Mouse (Mus musculus) midbrain, embryonic 14.5 days (tissue): ENCODE measurements at regions not wholly inside any gene's neighbourhood (a gene's known extent, or its start where the extent isn't known, plus 50 kb on each side); places are given as distances from the start of the nearest gene placed in this dataset.

Source experiments
- ATAC-seq: fragments of 200-750 bp; cut with Nextera tagmentation; 2 replicates; pipeline ENCODE4 v1.8.0; 2017; ENCODE audit warnings: moderate number of reproducible peaks, moderate library complexity; ENCODE audit not compliant: low FRiP score, low TSS enrichment
- DNase-seq: peaks from one replicate; pipeline ENCODE4 v3.0.0-alpha.2; 2015
- H3K27ac ChIP-seq: fragments of 300-500 bp; sonication (generic); replicated peaks from 2 replicates; pipeline ENCODE4 v1.5.1; 2014; ENCODE audit warnings: mild to moderate bottlenecking, low read depth, low read length, moderate library complexity
- H3K27me3 ChIP-seq: fragments of 300-500 bp; sonication (generic); 2 replicates; pipeline ENCODE4 v1.6.1; 2014; ENCODE audit warnings: low read length, control low read depth, mixed read lengths; ENCODE audit not compliant: control insufficient read depth, insufficient read depth
- H3K36me3 ChIP-seq: fragments of 300-500 bp; sonication (generic); 2 replicates; pipeline ENCODE4 v1.6.1; 2014; ENCODE audit warnings: low read length, control low read depth; ENCODE audit not compliant: control insufficient read depth, insufficient read depth
- H3K4me1 ChIP-seq: fragments of 300-500 bp; sonication (generic); 2 replicates; pipeline ENCODE4 v1.6.1; 2014; ENCODE audit warnings: mild to moderate bottlenecking, antibody characterized with exemption, low read length, control low read depth; ENCODE audit not compliant: control insufficient read depth, insufficient read depth
- H3K4me2 ChIP-seq: fragments of 300-500 bp; sonication (generic); 2 replicates; pipeline ENCODE4 v1.6.1; 2014; ENCODE audit warnings: mild to moderate bottlenecking, low read length, moderate library complexity
- H3K4me3 ChIP-seq: fragments of 300-500 bp; sonication (generic); replicated peaks from 2 replicates; pipeline ENCODE4 v1.5.1; 2014; ENCODE audit warnings: low read depth, low read length
- H3K9ac ChIP-seq: fragments of 300-500 bp; sonication (generic); replicated peaks from 2 replicates; pipeline ENCODE4 v1.6.1; 2014; ENCODE audit warnings: mild to moderate bottlenecking, low read length, moderate library complexity
- H3K9me3 ChIP-seq: fragments of 300-500 bp; sonication (generic); 2 replicates; pipeline ENCODE4 v1.6.1; 2016; ENCODE audit warnings: low read length, control low read depth, mixed read lengths; ENCODE audit not compliant: control insufficient read depth
- WGBS: fragments of 180-500 bp; shearing (Covaris S2); extraction: QIAGEN DNeasy Blood & Tissue Kit; methylation state at CpG from one replicate; pipeline ENCODE4 v1.1.7; 2014; 5-methylcytosine and 5-hydroxymethylcytosine counted together

- no peak overlapping the region for H3K9ac ChIP-seq
- 92% methylated on average over 2 of the region's 2 CpGs for WGBS
- no peak overlapping the region for H3K4me3 ChIP-seq
- H3K27ac ChIP-seq = no peak overlapping the region
- H3K4me2 ChIP-seq = no peak overlapping the region
- no peak for ATAC-seq
- DNase-seq = no peak
- no peaks in the 10 kb centered on the region for H3K36me3 ChIP-seq
- no peaks in the 10 kb centered on the region for H3K4me1 ChIP-seq
- no peaks in the 10 kb centered on the region for H3K9me3 ChIP-seq
- H3K27me3 ChIP-seq = no peaks in the 10 kb centered on the region
These were observed 206.7 kb downstream of the Etv1 start for GRCm38 (mm10) chr12:38985909-38986308.

GRCm38 (mm10) chr12:38986346-38986745 lies 207.2 kb downstream of the Etv1 start:
- no peak overlapping the region for H3K4me3 ChIP-seq
- no peaks in the 10 kb centered on the region for H3K4me1 ChIP-seq
- H3K4me2 ChIP-seq = no peak overlapping the region
- no peaks in the 10 kb centered on the region for H3K36me3 ChIP-seq
- no peaks in the 10 kb centered on the region for H3K27me3 ChIP-seq
- WGBS = 89% methylated on average over 3 of the region's 3 CpGs
- H3K9ac ChIP-seq = no peak overlapping the region
- no peak for ATAC-seq
- H3K9me3 ChIP-seq = no peaks in the 10 kb centered on the region
- H3K27ac ChIP-seq = no peak overlapping the region
- no peak for DNase-seq

GRCm38 (mm10) chr12:38987277-38987676 lies 208.1 kb downstream of the Etv1 start:
- Histone ChIP-seq H3K9ac (no peak overlapping the region), H3K4me1 (no peaks in the 10 kb centered on the region), H3K4me2 (no peak overlapping the region), H3K27ac (no peak overlapping the region), H3K36me3 (no peaks in the 10 kb centered on the region), H3K9me3 (no peaks in the 10 kb centered on the region), H3K27me3 (no peaks in the 10 kb centered on the region), H3K4me3 (no peak overlapping the region)
- DNase-seq (no peak), ATAC-seq (no peak)

- Histone ChIP-seq H3K9ac (no peak overlapping the region), H3K4me2 (no peak overlapping the region), H3K4me1 (no peaks in the 10 kb centered on the region), H3K27ac (no peak overlapping the region), H3K36me3 (no peaks in the 10 kb centered on the region), H3K4me3 (no peak overlapping the region), H3K27me3 (no peaks in the 10 kb centered on the region), H3K9me3 (no peaks in the 10 kb centered on the region)
- ATAC-seq (no peak), DNase-seq (no peak)
- 88% methylated on average over 4 of the region's 4 CpGs for WGBS
These were observed 208.6 kb downstream of the Etv1 start for GRCm38 (mm10) chr12:38987819-38988218.

- Histone ChIP-seq H3K9ac (no peak overlapping the region), H3K27ac (no peak overlapping the region), H3K27me3 (no peaks in the 10 kb centered on the region), H3K36me3 (no peaks in the 10 kb centered on the region), H3K4me2 (no peak overlapping the region), H3K9me3 (no peaks in the 10 kb centered on the region), H3K4me3 (no peak overlapping the region), H3K4me1 (no peaks in the 10 kb centered on the region)
- DNase-seq = peak; percentile 42
- no peak for ATAC-seq
- WGBS = 56% methylated on average over 2 of the region's 2 CpGs
These were observed 248.0 kb downstream of the Etv1 start for GRCm38 (mm10) chr12:39027179-39027578.

GRCm38 (mm10) chr12:39027948-39028347 lies 248.8 kb downstream of the Etv1 start:
- Histone ChIP-seq H3K27me3 (no peaks in the 10 kb centered on the region), H3K9ac (no peak overlapping the region), H3K4me1 (no peaks in the 10 kb centered on the region), H3K36me3 (no peaks in the 10 kb centered on the region), H3K27ac (no peak overlapping the region), H3K9me3 (no peaks in the 10 kb centered on the region), H3K4me3 (no peak overlapping the region), H3K4me2 (no peak overlapping the region)
- ATAC-seq (no peak), DNase-seq (no peak)
- 29% methylated on average over 2 of the region's 2 CpGs for WGBS

- Histone ChIP-seq H3K36me3 (no peaks in the 10 kb centered on the region), H3K4me2 (no peak overlapping the region), H3K4me3 (no peak overlapping the region), H3K9ac (no peak overlapping the region), H3K27me3 (no peaks in the 10 kb centered on the region), H3K4me1 (no peaks in the 10 kb centered on the region), H3K27ac (no peak overlapping the region), H3K9me3 (no peaks in the 10 kb centered on the region)
- no peak for DNase-seq
- WGBS = 78% methylated on average over 3 of the region's 3 CpGs
- ATAC-seq = no peak
These were observed 254.8 kb downstream of the Etv1 start for GRCm38 (mm10) chr12:39033982-39034381.

- 93% methylated on average over 2 of the region's 2 CpGs for WGBS
- ATAC-seq (no peak), DNase-seq (no peak)
- Histone ChIP-seq H3K4me2 (no peak overlapping the region), H3K4me3 (no peak overlapping the region), H3K36me3 (no peaks in the 10 kb centered on the region), H3K27ac (no peak overlapping the region), H3K9ac (no peak overlapping the region), H3K9me3 (no peaks in the 10 kb centered on the region), H3K4me1 (no peaks in the 10 kb centered on the region), H3K27me3 (no peaks in the 10 kb centered on the region)
These were observed 257.4 kb downstream of the Etv1 start for GRCm38 (mm10) chr12:39036466-39037037.

GRCm38 (mm10) chr12:39038077-39038476 lies 258.9 kb downstream of the Etv1 start:
- H3K4me3 ChIP-seq = no peak overlapping the region
- H3K27ac ChIP-seq = no peak overlapping the region
- no peak overlapping the region for H3K4me2 ChIP-seq
- ATAC-seq (no peak), DNase-seq (no peak)
- WGBS = 90% methylated on average over 3 of the region's 3 CpGs
- no peak overlapping the region for H3K9ac ChIP-seq
- no peaks in the 10 kb centered on the region for H3K27me3 ChIP-seq
- no peaks in the 10 kb centered on the region for H3K9me3 ChIP-seq
- H3K36me3 ChIP-seq = no peaks in the 10 kb centered on the region
- H3K4me1 ChIP-seq = no peaks in the 10 kb centered on the region
